Mouse (Mus musculus) embryonic facial prominence, embryonic 14.5 days (tissue): ENCODE results near the gene Zbtb17. TPM values are rescaled to one million over a fixed set of nuclear protein-coding genes. Genes with fewer than 3 reads are reported as not detected.

Experiments
- ATAC-seq: fragments of 200-750 bp; cut with Nextera tagmentation; 2 replicates; pipeline ENCODE4 v1.8.0; 2017; ENCODE audit warnings: low read depth, moderate number of reproducible peaks, moderate TSS enrichment
- DNase-seq: peaks from one replicate; pipeline ENCODE4 v3.0.0-alpha.2; 2015; ENCODE audit warnings: low spot score
- H3K27ac ChIP-seq: fragments of 300-500 bp; sonication (generic); replicated peaks from 2 replicates; pipeline ENCODE4 v1.5.1; 2014; ENCODE audit warnings: low read depth, mild to moderate bottlenecking, low read length, moderate library complexity
- H3K27me3 ChIP-seq: fragments of 300-500 bp; sonication (generic); replicated peaks from 2 replicates; pipeline ENCODE4 v1.6.1; 2014; ENCODE audit warnings: low read length; ENCODE audit not compliant: control insufficient read depth, insufficient read depth
- H3K36me3 ChIP-seq: fragments of 300-500 bp; sonication (generic); 2 replicates; pipeline ENCODE4 v1.6.1; 2014; ENCODE audit warnings: low read length, mixed read lengths; ENCODE audit not compliant: control insufficient read depth, insufficient read depth
- H3K4me1 ChIP-seq: fragments of 300-500 bp; sonication (generic); 2 replicates; pipeline ENCODE4 v1.6.1; 2014; ENCODE audit warnings: antibody characterized with exemption, low read length; ENCODE audit not compliant: control insufficient read depth, insufficient read depth
- H3K4me2 ChIP-seq: fragments of 300-500 bp; sonication (generic); 2 replicates; pipeline ENCODE4 v1.6.1; 2014; ENCODE audit warnings: low read depth, mild to moderate bottlenecking, low read length, moderate library complexity, mixed read lengths
- H3K4me3 ChIP-seq: fragments of 300-500 bp; sonication (generic); 2 replicates; pipeline ENCODE4 v1.5.1; 2014; ENCODE audit warnings: low read depth, mild to moderate bottlenecking, low read length
- H3K9ac ChIP-seq: fragments of 300-500 bp; sonication (generic); 2 replicates; pipeline ENCODE4 v1.6.1; 2014; ENCODE audit warnings: low read depth, mild to moderate bottlenecking, low read length, moderate library complexity, mixed read lengths
- H3K9me3 ChIP-seq: fragments of 300-500 bp; sonication (generic); 2 replicates; pipeline ENCODE4 v1.6.1; 2016; ENCODE audit warnings: low read length; ENCODE audit not compliant: control insufficient read depth
- WGBS: fragments of 180-500 bp; shearing (Covaris S2); extraction: QIAGEN DNeasy Blood & Tissue Kit; methylation state at CpG from one replicate; pipeline ENCODE4 v1.1.7; 2014; 5-methylcytosine and 5-hydroxymethylcytosine counted together
- polyA plus RNA-seq: library from polyadenylated mRNA; unstranded; fragments of >200 nt; fragmentation: Nextera tagmentation; extraction: Ambion mirVana; gene quantifications from 2 replicates; pipeline ENCODE4 v1.2.1, GENCODE M21; 2014

Zbtb17 gene
- polyA plus RNA-seq = 22.0 and 28.7 TPM in 2 replicates

- peaks cover 15% of the 10 kb centered on the region for H3K4me1 ChIP-seq
- H3K36me3 ChIP-seq = peaks cover 29% of the 10 kb centered on the region
- peak within 1 kb of the TSS; percentile 98 for H3K4me3 ChIP-seq
- no peaks in the 10 kb centered on the region for H3K27me3 ChIP-seq
- DNase-seq (peak; percentile 96), ATAC-seq (peak; percentile 95)
- H3K9ac ChIP-seq = peak within 1 kb of the TSS; percentile 96
- peak within 1 kb of the TSS; percentile 90 for H3K4me2 ChIP-seq
- no peaks in the 10 kb centered on the region for H3K9me3 ChIP-seq
- WGBS = under 1% methylated on average over 40 of the region's 102 CpGs
- peak within 1 kb of the TSS; percentile 70; the same call in 1 of the 2 replicates for H3K27ac ChIP-seq
These were observed at the start of gene Zbtb17 for GRCm38 (mm10) chr4:141444451-141445327. Gene Zbtb17, plus strand, starts transcription at chr4:141444654.

DNA sequence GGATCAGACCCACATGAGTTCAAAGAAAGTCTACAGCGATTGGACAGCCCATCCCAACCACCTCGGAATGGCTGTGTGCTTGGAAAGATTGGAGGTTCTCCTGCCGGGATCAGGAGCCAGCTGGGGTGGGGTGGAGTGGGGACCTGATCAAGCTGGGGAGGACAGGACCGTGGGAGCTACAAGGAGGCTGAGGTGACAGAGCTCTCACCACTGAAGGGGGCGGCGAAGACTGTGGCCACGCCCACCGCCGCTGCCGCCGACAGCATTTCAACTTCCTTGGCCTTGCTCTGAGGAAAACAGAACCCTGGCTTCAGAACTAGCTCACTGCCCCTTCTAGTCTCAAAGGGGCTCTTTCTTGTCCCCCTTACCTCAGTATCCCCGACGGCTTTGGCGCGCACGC lies 49.7 kb upstream of the Zbtb17 start:
- Histone ChIP-seq H3K9ac (no peak overlapping the region), H3K4me2 (peak overlapping the region; percentile 20; the same call in 1 of the 2 replicates), H3K9me3 (no peaks in the 10 kb centered on the region), H3K27ac (no peak overlapping the region), H3K4me3 (no peak overlapping the region), H3K4me1 (no peaks in the 10 kb centered on the region), H3K36me3 (no peaks in the 10 kb centered on the region), H3K27me3 (no peaks in the 10 kb centered on the region)
- ATAC-seq (no peak), DNase-seq (no peak)
- WGBS = 11% methylated on average over 5 of the region's 16 CpGs

DNA sequence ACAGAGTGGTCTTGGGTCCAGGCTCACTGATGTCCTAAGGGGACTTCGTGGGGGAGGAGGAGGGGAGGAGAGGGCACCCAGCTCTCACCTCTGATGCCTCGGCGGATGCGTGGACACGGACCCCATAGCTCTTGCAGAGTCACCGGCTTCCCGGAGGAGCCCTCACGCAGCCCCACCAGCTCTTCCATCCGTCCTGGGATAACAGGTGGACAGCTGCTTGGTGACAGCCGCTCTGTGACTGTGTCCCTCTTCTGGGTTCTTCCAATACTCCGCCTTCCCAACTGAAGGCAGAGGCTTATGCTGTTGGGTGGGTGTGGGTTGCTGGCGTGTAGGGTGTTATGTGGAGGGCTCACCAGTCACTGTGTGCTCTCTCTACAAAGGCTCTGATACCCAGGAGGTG lies 46.6 kb upstream of the Zbtb17 start:
- no peak; the same call in 1 of the 2 replicates for ATAC-seq
- H3K4me2 ChIP-seq = no peak overlapping the region
- no peaks in the 10 kb centered on the region for H3K4me1 ChIP-seq
- H3K36me3 ChIP-seq = no peaks in the 10 kb centered on the region
- WGBS = 71% methylated on average over 12 of the region's 12 CpGs
- no peak overlapping the region for H3K4me3 ChIP-seq
- H3K27me3 ChIP-seq = no peaks in the 10 kb centered on the region
- no peak for DNase-seq
- no peak overlapping the region for H3K27ac ChIP-seq
- H3K9ac ChIP-seq = no peak overlapping the region
- no peaks in the 10 kb centered on the region for H3K9me3 ChIP-seq

- Histone ChIP-seq H3K4me1 (no peaks in the 10 kb centered on the region), H3K4me2 (no peak within 1 kb of the TSS), H3K27ac (no peak within 1 kb of the TSS), H3K27me3 (no peaks in the 10 kb centered on the region), H3K36me3 (no peaks in the 10 kb centered on the region), H3K9ac (no peak within 1 kb of the TSS), H3K4me3 (no peak within 1 kb of the TSS), H3K9me3 (no peaks in the 10 kb centered on the region)
- no peak for DNase-seq
- 43% methylated on average over 12 of the region's 12 CpGs for WGBS
- ATAC-seq = no peak; the same call in 1 of the 2 replicates
These were observed 45.9 kb upstream of the Zbtb17 start, which contains the start of gene Clcnka for GRCm38 (mm10) chr4:141398545-141398944. Gene Clcnka, minus strand, starts transcription at chr4:141398724.

- Histone ChIP-seq H3K27ac (no peak overlapping the region), H3K4me3 (no peak overlapping the region), H3K9me3 (no peaks in the 10 kb centered on the region), H3K36me3 (no peaks in the 10 kb centered on the region), H3K4me2 (no peak overlapping the region), H3K4me1 (no peaks in the 10 kb centered on the region), H3K9ac (no peak overlapping the region), H3K27me3 (no peaks in the 10 kb centered on the region)
- ATAC-seq (no peak), DNase-seq (no peak)
- 86% methylated on average over 15 of the region's 15 CpGs for WGBS
These were observed 44.3 kb upstream of the Zbtb17 start for GRCm38 (mm10) chr4:141400171-141400570.

GRCm38 (mm10) chr4:141404518-141405313 lies 39.7 kb upstream of the Zbtb17 start:
- ATAC-seq (peak; percentile 92), DNase-seq (peak; percentile 82)
- no peaks in the 10 kb centered on the region for H3K9me3 ChIP-seq
- H3K9ac ChIP-seq = peak overlapping the region; percentile 37
- H3K27ac ChIP-seq = no peak overlapping the region
- no peaks in the 10 kb centered on the region for H3K36me3 ChIP-seq
- 13% methylated on average over 12 of the region's 15 CpGs for WGBS
- peak overlapping the region; percentile 13; the same call in 1 of the 2 replicates for H3K4me3 ChIP-seq
- no peaks in the 10 kb centered on the region for H3K4me1 ChIP-seq
- no peaks in the 10 kb centered on the region for H3K27me3 ChIP-seq
- H3K4me2 ChIP-seq = peak overlapping the region; percentile 45

DNA sequence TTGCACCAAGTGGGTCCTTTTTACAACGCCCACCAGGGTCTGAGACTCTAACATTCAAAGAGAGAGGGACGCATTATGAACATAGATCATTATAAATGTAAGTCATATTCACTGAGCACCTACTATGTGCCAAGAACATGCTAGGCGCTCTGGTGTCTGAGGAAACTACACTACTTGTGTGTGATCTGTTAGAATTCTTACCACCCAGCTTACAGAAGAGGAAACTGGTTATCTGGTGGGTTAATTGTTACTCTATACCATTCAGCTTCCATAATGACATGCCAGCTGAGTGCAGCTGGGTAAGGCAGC lies 39.2 kb upstream of the Zbtb17 start:
- ATAC-seq = no peak
- Histone ChIP-seq H3K27ac (no peak overlapping the region), H3K36me3 (no peaks in the 10 kb centered on the region), H3K4me1 (no peaks in the 10 kb centered on the region), H3K9me3 (no peaks in the 10 kb centered on the region), H3K9ac (no peak overlapping the region), H3K27me3 (no peaks in the 10 kb centered on the region), H3K4me3 (no peak overlapping the region), H3K4me2 (no peak overlapping the region)
- no peak for DNase-seq
- 75% methylated on average over 3 of the region's 3 CpGs for WGBS

DNA sequence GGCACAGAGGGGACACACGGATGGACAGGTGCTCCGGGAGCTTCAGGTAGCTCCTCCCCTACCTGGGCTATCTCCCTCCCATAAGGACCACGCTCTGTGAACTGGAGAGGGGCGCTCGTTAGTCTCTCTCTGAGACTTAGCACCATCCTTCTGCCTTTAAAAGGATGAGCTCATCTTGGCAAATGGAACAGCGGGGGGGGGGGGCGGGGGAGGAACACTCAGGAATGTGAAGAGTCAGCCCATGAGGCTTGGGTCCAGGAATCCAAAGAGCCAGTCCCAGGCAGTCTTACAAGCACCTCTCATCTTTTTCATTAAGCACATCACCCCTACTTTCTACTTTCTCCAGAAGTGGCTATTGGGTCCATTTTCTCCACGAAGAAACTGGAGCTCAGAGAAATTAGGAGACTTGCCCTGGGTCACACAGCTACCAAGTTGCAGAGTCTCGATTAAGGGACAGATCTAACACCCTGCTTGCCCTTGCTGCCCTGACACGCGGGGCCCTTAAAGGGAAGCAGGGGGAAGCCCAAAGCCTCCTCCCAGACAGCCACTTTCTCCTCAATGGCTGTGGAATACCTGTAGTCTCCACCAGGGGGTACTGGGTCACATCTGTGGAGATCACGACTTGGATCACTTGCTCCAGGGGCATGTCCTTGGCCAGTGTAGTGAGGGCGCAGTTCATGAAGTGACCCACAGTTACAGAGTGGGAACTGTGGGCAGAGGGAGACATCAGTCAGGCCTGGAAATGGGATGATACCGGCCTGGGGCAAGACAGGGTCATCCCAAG lies 37.7 kb upstream of the Zbtb17 start:
- Histone ChIP-seq H3K4me3 (no peak overlapping the region), H3K36me3 (no peaks in the 10 kb centered on the region), H3K27me3 (0 out of 2 replicates have a peak, but pooled peaks cover 5% of the 10 kb centered on the region), H3K4me1 (no peaks in the 10 kb centered on the region), H3K4me2 (no peak overlapping the region), H3K27ac (no peak overlapping the region), H3K9me3 (no peaks in the 10 kb centered on the region), H3K9ac (no peak overlapping the region)
- 46% methylated on average over 12 of the region's 14 CpGs for WGBS
- DNase-seq (no peak), ATAC-seq (no peak)
